Mouse (Mus musculus) gastrocnemius, postnatal 36 days (tissue): ENCODE measurements around the gene Rnf39. TPM values are rescaled to one million over a fixed set of nuclear protein-coding genes. Genes with fewer than 3 reads are reported as not detected.
"Not testable (repeated sequence)": the region's sequence is repeated elsewhere in the genome, so short reads cannot be mapped to it uniquely, and the experiment has no call there.

Experiments
- DNase-seq, 2 experiments: peaks; one replicate each; pipeline ENCODE4 v3.0.0; 2022
- intact Hi-C: fragments of 180-260 bp; cut with DNase I; formaldehyde crosslinking; loops from one replicate; pipeline ENCODE4 v1.15.1; 2025
- total RNA-seq, 2 experiments: library from RNA; stranded (reverse); gene quantifications; 2 replicates each; pipeline ENCODE4 v1.2.3; 2021

Rnf39 gene
- total RNA-seq, 2 experiments from 2014 or later = not detected

DNA sequence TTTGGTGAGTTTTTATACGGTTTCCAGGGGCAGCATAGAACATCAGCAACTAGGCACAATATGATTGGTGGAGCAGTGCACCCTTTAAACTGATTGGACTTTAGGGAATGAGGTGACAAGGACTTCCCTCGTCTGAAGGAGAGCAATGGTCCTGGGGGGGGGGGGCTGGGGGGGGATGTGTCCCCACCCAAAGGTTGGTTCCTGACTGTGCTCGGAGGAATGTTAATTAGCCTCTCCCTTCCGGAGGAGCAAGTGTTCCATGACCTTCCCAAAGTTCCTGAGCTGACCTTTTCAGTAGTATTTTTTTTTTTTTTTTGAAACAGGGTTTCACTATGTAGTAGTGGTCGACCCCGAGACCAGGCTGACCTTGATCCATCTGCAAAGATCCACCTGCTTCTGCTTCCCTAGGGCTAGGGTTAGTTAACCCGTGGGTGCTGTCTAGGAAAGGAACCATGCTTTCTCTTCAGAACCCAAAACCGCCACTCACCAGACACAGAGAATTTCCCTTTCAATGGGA lies 30.6 kb downstream of the Rnf39 start:
- intact Hi-C loops = no loop called here
- no peak for DNase-seq

DNA sequence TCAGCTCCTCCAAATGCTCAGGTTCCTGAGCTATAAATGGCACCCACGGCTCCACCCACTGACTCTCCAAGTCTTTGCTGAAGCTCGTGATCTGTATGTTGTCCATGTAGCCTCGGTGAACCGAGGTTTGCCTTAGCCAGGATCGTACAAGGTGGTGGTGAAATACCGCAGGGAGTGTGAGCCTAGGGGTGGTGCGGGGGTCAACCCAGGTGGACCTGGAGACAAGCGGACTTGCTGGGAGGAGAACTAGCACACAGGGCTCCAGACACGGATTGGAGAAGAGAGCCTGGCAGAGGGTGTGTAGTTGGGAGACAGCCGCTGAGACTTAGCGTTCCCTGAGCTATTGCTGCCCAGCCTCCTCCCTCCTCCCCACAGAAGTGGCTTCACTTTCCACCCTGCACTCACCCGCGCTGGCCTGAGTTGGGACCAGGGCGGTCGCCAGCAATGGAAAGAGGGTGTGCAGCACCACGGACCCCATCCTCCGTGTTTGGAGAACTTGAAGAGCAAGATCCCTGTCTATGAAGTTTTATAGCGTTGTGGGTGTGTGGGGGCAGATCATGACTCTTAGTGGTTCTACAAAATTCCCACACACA lies 38.6 kb downstream of the Rnf39 start, which contains the start of gene 2410137M14Rik:
Gene 2410137M14Rik, minus strand, starts transcription at position 17 of the 593 bp plus-strand sequence.
- intact Hi-C loops = no loop called here
- DNase-seq = peak in 1 of 2 experiments; percentile 18

- intact Hi-C loops = no loop called here
- DNase-seq = no peak
Measured at GRCm38 (mm10) chr17:36981845-36982244, 39.1 kb downstream of the Rnf39 start.

- intact Hi-C loops = no loop called here
- DNase-seq = no peak
Measured at GRCm38 (mm10) chr17:36982253-36983155, 39.8 kb downstream of the Rnf39 start.

GRCm38 (mm10) chr17:36988475-36988874 lies 45.8 kb downstream of the Rnf39 start:
- intact Hi-C loops = no loop called here
- no peak for DNase-seq

DNA sequence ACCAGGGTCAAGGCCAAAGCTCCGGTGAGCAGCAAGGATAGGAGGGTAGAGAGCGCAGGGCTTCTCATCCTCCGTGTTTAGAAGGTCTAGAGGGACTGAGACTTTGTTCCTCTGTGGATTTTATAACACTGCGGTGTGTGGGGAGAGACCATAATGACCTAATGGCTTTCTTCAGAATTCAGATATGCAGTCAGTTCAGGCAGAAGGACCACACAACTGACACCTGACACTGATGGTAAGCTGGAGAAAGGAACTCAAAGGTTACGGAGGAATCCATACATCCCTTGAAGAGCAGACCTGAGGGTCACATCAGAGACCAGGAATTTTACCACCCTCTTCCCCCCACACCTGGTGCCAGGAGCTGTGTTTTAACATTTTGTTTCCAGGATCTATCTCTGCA lies 46.7 kb downstream of the Rnf39 start, which contains the start of gene H2-M5:
Gene H2-M5, minus strand, starts transcription at position 101 of the 400 bp plus-strand sequence.
- DNase-seq = no peak
- intact Hi-C loops = no loop called here

DNA sequence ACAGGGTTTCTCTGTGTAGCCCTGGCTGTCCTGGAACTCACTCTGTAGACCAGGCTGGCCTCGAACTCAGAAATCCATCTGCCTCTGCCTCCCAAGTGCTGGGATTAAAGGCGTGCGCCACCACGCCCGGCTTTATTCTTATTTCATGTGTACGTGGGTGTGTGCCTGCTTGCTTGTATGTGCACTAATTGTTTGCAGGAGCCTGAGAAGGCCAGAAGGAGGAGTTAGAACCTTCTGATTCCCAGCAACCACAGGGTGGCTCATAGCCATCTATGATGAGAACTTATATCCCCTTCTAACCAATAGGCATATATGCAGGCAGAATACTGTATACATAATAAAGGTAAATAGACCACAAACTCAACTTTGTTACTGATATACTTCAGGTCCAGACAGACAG lies 47.9 kb downstream of the Rnf39 start:
- intact Hi-C loops, DNase-seq: not testable (repeated sequence)

DNA sequence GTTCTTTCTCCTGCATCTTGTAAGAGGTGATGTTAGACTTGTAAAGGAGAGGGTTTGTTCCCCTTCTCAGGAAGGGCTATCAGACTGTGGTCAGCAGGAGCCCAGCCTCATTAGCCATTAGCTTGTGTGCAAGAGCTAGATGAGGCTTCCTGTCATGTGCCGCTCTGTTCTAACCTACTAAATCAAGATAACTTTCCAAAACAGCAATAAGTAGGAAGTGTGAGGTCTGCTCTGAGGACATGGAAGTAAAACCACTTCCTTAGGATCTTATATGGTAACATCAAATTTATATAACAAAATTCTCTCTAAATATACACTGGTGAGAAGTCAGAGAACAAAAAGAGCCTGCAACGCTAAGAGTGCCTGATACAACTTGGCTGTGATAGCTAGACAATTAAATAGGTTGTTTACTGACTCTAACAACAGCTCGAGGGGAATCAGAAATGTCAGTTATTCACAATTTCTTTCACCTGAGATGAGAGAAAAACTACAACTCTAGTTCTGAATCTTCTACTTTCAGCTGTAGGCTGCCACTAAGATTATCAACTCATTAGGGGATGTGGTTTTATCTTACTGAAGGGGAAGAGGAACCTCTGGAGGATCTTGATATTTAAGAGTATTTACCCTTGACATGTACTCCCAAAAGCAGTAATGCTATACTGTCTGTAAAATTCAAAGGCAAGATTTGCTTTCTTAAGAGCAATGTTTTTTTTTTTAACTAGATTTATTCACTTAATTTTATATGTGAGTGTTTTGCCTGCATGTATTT lies 49.8 kb downstream of the Rnf39 start:
- intact Hi-C loops = no loop called here
- no peak for DNase-seq

GRCm38 (mm10) chr17:36993770-36994325 lies 51.1 kb downstream of the Rnf39 start:
- DNase-seq = no peak
- intact Hi-C loops = no loop called here

DNA sequence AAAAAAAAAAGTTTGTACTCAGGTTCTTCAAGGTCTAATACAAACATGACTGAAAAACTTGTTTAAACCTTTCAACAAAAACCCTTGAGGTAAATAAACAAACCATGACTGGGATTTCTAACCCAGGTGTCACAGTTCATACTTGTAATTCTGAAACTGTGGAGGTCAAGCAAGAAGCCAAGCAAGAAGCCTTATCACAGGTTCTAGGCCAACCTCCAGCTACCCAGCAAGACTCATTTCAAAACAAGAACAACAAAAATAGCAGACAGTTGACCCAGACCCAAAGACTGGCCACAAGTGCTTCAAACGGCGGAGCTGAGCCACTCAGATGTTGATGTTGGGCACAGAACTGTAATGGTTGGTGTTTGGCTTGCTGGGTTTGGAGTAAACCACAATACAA lies 51.8 kb downstream of the Rnf39 start:
- intact Hi-C loops = no loop called here
- DNase-seq = no peak

DNA sequence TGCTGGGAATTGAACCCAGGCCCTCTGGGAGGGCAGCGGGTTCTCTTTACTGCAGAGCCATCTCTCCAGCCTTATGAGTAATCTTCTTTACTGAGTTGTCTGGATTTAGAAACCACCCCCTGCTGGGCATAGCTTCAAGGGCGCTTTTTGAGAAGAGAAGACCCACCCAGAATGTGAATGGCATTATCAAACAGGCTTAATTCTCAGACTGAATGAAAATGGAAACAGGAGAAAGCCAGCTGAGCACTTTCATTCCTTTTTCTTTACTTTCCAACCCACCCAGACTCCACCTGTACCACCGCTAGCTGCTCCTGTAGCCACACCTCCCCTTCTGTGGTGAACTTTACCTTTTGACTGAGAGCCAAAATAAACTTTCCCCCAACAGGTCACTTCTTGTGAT lies 52.7 kb downstream of the Rnf39 start:
- DNase-seq = no peak
- intact Hi-C loops = loop anchor here (5.0 kb wide), 1 partner anchor 83 kb away; no protein-coding TSS in a partner anchor

GRCm38 (mm10) chr17:36997033-36997735 lies 54.5 kb downstream of the Rnf39 start:
- peak; percentile 50 to 66 for DNase-seq
- intact Hi-C loops = loop anchor here (5.0 kb wide), 1 partner anchor 85 kb away; no protein-coding TSS in a partner anchor

Other genes starting within 250 kb of the Rnf39 start
- gene H2-M10.5, start 170.0 kb upstream of the Rnf39 start, total RNA-seq = not detected
- gene H2-M10.6, start 130.7 kb upstream of the Rnf39 start, total RNA-seq = not detected
- gene Trim26, start 105.8 kb upstream of the Rnf39 start, total RNA-seq = 10 to 100 TPM; 17.1 to 18.8 TPM
- not detected for gene Trim15, start 75.7 kb upstream of the Rnf39 start, total RNA-seq
- not detected for gene Trim10, start 73.3 kb upstream of the Rnf39 start, total RNA-seq
- not detected for gene Trim40, start 52.8 kb upstream of the Rnf39 start, total RNA-seq
- not detected for gene Trim31, start 44.8 kb upstream of the Rnf39 start, total RNA-seq
- 10 to 100 TPM; 48.0 to 56.2 TPM for gene Ppp1r11, start 8.8 kb downstream of the Rnf39 start, total RNA-seq
- gene Znrd1, start 15.6 kb downstream of the Rnf39 start, total RNA-seq = 10 to 100 TPM; 16.1 to 17.7 TPM
- gene Znrd1as, start 15.7 kb downstream of the Rnf39 start, total RNA-seq = 10 to 100 TPM; 16.1 to 17.2 TPM
- not detected for gene 2410137M14Rik, start 38.3 kb downstream of the Rnf39 start, total RNA-seq
- under 1 TPM in 1 of 2 experiments, not detected in 1; 0.10 TPM for gene H2-M5, start 46.6 kb downstream of the Rnf39 start, total RNA-seq
- gene Zfp57, start 58.2 kb downstream of the Rnf39 start, total RNA-seq = under 1 TPM; 0.23 to 0.59 TPM
- gene Mog, start 80.5 kb downstream of the Rnf39 start, total RNA-seq = not detected
- gene Gabbr1, start 103.0 kb downstream of the Rnf39 start, total RNA-seq = 1 to 10 TPM; 8.0 to 8.1 TPM
- not detected for gene Olfr90, start 145.6 kb downstream of the Rnf39 start, total RNA-seq
- gene Olfr91, start 155.4 kb downstream of the Rnf39 start, total RNA-seq = not detected
- gene Olfr92, start 177.2 kb downstream of the Rnf39 start, total RNA-seq = not detected
- not detected for gene Olfr93, start 218.6 kb downstream of the Rnf39 start, total RNA-seq